Mouse (Mus musculus): ENCODE results near the gene Med9.

Med9 gene

GRCm38 (mm10) chr11:59948401-59948767 lies 378 bp downstream of the Med9 start:
- DNase-seq (ENCODE audit: low spot score in 2 of 2) = no peak

- no peak for DNase-seq (ENCODE audit: low spot score in 2 of 2)
These were observed 4.9 kb downstream of the Med9 start for GRCm38 (mm10) chr11:59952892-59953291.

- no peak for DNase-seq (ENCODE audit: low spot score in 2 of 2)
These were observed 8.7 kb downstream of the Med9 start for GRCm38 (mm10) chr11:59956749-59957148.

GRCm38 (mm10) chr11:59959453-59959852 lies 11.4 kb downstream of the Med9 start:
- no peak for DNase-seq (ENCODE audit: low spot score in 2 of 2)

- no peak for DNase-seq (ENCODE audit: low spot score in 2 of 2)
These were observed 12.7 kb downstream of the Med9 start for GRCm38 (mm10) chr11:59960476-59961337.

GRCm38 (mm10) chr11:59961338-59961875 lies 13.4 kb downstream of the Med9 start:
- DNase-seq (ENCODE audit: low spot score in 2 of 2) = no peak

GRCm38 (mm10) chr11:59962590-59962989 lies 14.6 kb downstream of the Med9 start:
- no peak for DNase-seq (ENCODE audit: low spot score in 2 of 2)

- no peak for DNase-seq (ENCODE audit: low spot score in 2 of 2)
These were observed 15.6 kb downstream of the Med9 start for GRCm38 (mm10) chr11:59963364-59964162.

GRCm38 (mm10) chr11:59964163-59964758 lies 16.3 kb downstream of the Med9 start:
- no peak for DNase-seq (ENCODE audit: low spot score in 2 of 2)

GRCm38 (mm10) chr11:59964818-59965217 lies 16.8 kb downstream of the Med9 start, which contains the start of gene Rasd1:
Gene Rasd1, minus strand, starts transcription at chr11:59964944.
- peak; percentile 67 for DNase-seq (ENCODE audit: low spot score in 2 of 2)

- DNase-seq (ENCODE audit: low spot score in 2 of 2) = peak; percentile 75 to 80
These were observed 17.5 kb downstream of the Med9 start for GRCm38 (mm10) chr11:59965227-59966101.

GRCm38 (mm10) chr11:59966102-59966483 lies 18.1 kb downstream of the Med9 start:
- no peak for DNase-seq (ENCODE audit: low spot score in 2 of 2)

- DNase-seq (ENCODE audit: low spot score in 2 of 2) = no peak
These were observed 19.8 kb downstream of the Med9 start for GRCm38 (mm10) chr11:59967765-59968164.

GRCm38 (mm10) chr11:59970780-59971179 lies 22.8 kb downstream of the Med9 start:
- no peak for DNase-seq (ENCODE audit: low spot score in 2 of 2)

GRCm38 (mm10) chr11:59971691-59972090 lies 23.7 kb downstream of the Med9 start:
- DNase-seq (ENCODE audit: low spot score in 2 of 2) = no peak

- DNase-seq (ENCODE audit: low spot score in 2 of 2) = no peak
These were observed 25.4 kb downstream of the Med9 start for GRCm38 (mm10) chr11:59973389-59973788.

GRCm38 (mm10) chr11:59975241-59975640 lies 27.2 kb downstream of the Med9 start:
- no peak for DNase-seq (ENCODE audit: low spot score in 2 of 2)

- no peak for DNase-seq (ENCODE audit: low spot score in 2 of 2)
These were observed 29.8 kb downstream of the Med9 start for GRCm38 (mm10) chr11:59977831-59978230.

GRCm38 (mm10) chr11:59989406-59989805 lies 41.4 kb downstream of the Med9 start:
- no peak for DNase-seq (ENCODE audit: low spot score in 2 of 2)

- DNase-seq (ENCODE audit: low spot score in 2 of 2) = no peak
These were observed 43.4 kb downstream of the Med9 start for GRCm38 (mm10) chr11:59991365-59991764.

GRCm38 (mm10) chr11:59994318-59994717 lies 46.3 kb downstream of the Med9 start:
- DNase-seq (ENCODE audit: low spot score in 2 of 2) = no peak

All from frontal cortex, postnatal 36 days (tissue).